Mouse (Mus musculus) liver, embryonic 18 days (tissue): ENCODE results near the gene Fem1b. TPM values are rescaled to one million over a fixed set of nuclear protein-coding genes. Genes with fewer than 3 reads are reported as not detected.

Source experiments
- polyA plus RNA-seq: library from polyadenylated mRNA; depleted of rRNA; stranded (reverse); fragments of >200 nt; gene quantifications from 2 replicates; pipeline ENCODE4 v1.2.3, GENCODE M21; 2012; rRNA removed

Gene Fem1b
- 5.7 and 6.1 TPM in 2 replicates for polyA plus RNA-seq

DNA sequence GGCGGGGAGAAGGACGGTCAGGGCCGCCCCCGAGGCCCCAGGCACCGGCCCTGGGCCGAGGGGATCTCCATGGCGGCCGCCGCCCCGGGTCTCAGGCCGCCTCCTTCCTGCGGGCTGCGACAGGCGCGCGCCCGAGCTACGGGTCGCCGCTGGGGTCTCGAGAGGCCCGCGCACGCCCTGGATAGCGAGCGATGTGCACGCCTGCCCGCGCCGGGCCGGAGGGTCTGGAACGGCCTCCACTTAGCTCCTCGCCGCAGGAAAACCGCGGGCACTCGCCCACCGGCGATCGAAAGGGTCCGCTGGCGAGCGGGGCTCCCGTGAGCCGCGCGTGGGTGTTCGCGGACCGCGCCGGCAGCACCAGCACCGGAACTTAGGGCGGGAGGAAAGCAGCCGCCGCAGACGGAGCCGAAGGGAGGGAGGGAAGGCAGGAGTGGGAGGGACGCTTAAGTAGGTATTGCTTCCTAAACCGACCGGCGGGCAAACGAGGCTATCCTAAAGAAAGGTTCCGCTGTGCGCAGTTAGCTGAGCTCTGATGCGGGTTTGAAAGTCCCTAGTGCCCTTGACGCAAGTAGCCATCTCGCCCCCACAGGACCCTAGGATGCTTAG, at the start of gene Fem1b:
Gene Fem1b (minus strand): TSS at position 419 of the 606 bp plus-strand sequence.

DNA sequence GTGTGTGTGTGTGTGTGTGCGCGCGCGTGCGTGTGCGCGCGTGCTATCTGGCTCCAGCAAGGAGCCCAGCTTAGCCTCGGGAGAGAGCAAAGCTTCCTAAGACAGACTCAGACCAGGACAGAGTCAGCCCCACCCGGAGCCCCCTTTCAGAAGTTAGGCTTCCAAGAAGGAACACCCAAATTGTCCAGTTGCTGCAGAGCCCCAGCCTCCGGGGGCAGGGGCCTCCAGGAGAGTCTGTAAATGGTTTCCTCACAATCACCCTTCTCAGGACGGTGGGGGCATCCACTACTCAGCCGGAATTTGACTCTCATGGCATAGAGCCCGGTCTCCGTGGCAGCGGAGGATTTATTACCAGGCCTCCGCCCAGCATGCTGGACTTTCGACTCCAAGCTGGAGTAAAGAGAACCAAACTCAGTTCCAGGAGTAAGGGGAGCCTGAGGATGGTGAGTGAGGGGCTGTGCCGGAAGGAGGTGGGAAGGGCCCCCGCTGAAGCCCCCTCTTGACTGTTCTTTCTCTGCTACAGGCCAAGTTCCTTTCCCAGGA, 46.1 kb upstream of the Fem1b start, which contains the start of gene Calml4:
Gene Calml4 (plus strand): TSS at position 362 of the 543 bp plus-strand sequence.

DNA sequence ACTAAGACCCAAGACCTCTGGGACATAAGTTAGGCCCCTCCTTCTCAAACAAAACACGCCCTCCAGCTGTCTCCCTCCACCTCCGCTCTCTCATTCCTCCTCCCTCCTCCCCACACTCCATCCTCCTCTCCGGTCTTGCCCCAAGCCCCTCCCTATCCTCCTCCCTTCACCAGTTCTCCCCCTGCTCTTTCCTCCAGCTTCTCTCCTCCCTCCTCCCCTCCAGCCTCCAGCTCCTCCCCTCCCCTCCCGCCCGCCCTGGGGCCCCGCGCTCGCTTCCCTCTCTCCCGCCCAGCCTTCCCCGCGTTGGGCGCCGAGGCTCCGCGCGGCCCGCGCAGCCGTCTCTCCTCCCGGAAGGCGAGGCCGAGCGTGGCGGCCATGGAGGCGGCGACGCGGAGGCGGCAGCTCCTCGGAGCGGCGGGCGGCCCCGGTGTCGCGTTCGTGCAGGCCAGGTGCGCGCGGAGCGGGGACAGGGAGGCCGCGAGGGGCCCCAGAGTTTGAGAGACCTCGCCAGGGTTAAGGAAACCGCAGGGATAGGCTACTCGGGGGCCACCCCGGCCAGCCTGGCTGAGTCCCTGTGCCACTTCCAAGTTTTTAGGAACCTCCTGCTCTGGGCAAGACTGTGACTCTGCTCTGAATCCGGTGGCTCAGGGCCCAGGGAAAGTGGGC, 26.9 kb upstream of the Fem1b start, which contains the start of gene Cln6:
Gene Cln6 (plus strand): TSS at position 280 of the 666 bp plus-strand sequence.

Other genes with a start within 250 kb of the Fem1b start
- gene Itga11, start 134.1 kb downstream of the Fem1b start, polyA plus RNA-seq: 0.11 and 0.15 TPM in 2 replicates
- 12.8 and 15.8 TPM in 2 replicates for gene Cln6, start 26.9 kb upstream of the Fem1b start, polyA plus RNA-seq
- 2.2 and 4.2 TPM in 2 replicates for gene Calml4, start 46.1 kb upstream of the Fem1b start, polyA plus RNA-seq
- 9.3 and 11.0 TPM in 2 replicates for gene Pias1, start 176.0 kb upstream of the Fem1b start, polyA plus RNA-seq